Mouse (Mus musculus): ENCODE data around the gene Serpina3k. TPM values are rescaled to one million over a fixed set of nuclear protein-coding genes. Genes with fewer than 3 reads are reported as not detected.
"Not testable (repeated sequence)": the region's sequence is repeated elsewhere in the genome, so short reads cannot be mapped to it uniquely, and the experiment has no call there.

The Serpina3k gene
- polyA plus RNA-seq, 1 experiment from 2014 or later = not detected

DNA sequence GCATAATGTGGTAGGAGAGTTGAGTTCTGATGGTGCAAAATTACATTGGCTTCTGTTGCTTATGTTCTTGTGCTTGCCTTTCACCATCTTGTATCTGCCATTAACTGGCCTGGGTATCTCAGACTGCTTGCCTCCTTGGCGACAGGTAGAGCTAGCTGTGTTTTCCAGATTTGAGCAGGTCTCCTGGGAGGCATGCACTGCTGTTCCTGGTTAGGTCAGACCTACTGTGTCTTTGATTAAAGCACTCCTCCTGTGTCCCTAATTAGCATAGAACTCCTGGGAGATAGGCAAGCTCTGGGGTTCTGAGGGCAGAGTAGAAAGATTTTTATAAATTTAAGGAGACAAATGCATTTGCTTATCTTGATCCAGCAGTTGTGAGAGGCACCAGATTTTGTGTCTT is 6.6 kb upstream of the Serpina3k start:
- Histone ChIP-seq H3K4me2 (replicated peaks; ENCODE audit: low read depth) (no peak overlapping the region), H3K4me1 (replicated peaks; ENCODE audit: control insufficient read depth, insufficient read depth, low read length) (no peaks in the 10 kb centered on the region), H3K9me3 (ENCODE audit: control insufficient read depth) (no peaks in the 10 kb centered on the region), H3K27ac (ENCODE audit: low read depth, low read length) (no peak overlapping the region), H3K36me3 (ENCODE audit: control insufficient read depth, insufficient read depth) (no peaks in the 10 kb centered on the region), H3K9ac (ENCODE audit: low read depth, low read length) (no peak overlapping the region), H3K4me3 (ENCODE audit: low read depth, low read length) (no peak overlapping the region), H3K27me3 (replicated peaks; ENCODE audit: control insufficient read depth, insufficient read depth, low read length) (no peaks in the 10 kb centered on the region)
- TF ChIP-seq CTCF (IDR thresholded peaks at IDR 0.05; ENCODE audit: low read depth) = no peak
- no peak for ATAC-seq
- 58% methylated on average over 1 of the region's 1 CpGs for WGBS

DNA sequence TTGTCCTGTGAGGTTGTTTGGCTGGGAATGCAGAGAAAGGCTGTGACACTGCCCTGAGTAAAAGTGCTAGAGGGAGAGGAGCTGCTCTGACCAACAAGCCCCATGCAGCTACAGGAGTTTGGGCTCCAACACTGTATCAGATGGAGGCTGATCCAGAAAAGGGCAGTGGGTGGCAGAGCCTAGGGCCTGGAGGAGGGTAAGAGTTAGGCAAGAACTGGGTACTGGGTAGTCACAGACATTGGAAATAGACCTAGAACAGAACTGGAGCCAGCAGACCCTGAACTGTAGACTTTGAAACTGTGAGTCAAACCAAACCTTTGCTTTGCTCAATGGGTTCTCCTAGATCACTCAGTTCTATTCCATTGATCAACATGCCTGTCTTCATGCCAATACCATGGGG is 1.4 kb upstream of the Serpina3k start:
- not testable (repeated sequence) for H3K9me3 ChIP-seq (ENCODE audit: control insufficient read depth); ATAC-seq; H3K9ac ChIP-seq (ENCODE audit: low read depth, low read length); H3K36me3 ChIP-seq (ENCODE audit: control insufficient read depth, insufficient read depth); H3K4me2 ChIP-seq (replicated peaks; ENCODE audit: low read depth); H3K4me3 ChIP-seq (ENCODE audit: low read depth, low read length); H3K27me3 ChIP-seq (replicated peaks; ENCODE audit: control insufficient read depth, insufficient read depth, low read length); H3K27ac ChIP-seq (ENCODE audit: low read depth, low read length); H3K4me1 ChIP-seq (replicated peaks; ENCODE audit: control insufficient read depth, insufficient read depth, low read length)

DNA sequence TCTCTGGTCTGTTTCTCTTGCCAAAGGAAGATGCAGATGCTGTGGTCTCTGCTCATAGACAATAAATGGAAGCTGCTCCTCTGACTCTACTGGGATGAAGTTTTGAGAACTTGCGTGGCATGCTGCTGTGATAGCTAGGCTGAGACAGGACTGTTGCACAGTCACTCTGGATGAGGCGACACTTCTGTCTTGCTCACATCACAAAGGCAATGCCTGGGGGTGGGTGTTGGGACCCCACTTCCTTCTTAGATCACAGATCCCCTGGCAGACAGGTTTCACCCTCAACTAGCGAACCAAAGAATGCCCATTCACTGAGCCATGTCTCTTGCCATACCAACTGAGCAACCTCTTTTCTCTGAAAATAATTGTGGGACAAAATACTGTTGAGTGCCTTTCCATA is 419 bp downstream of the Serpina3k start:
- no peak overlapping the region for H3K27ac ChIP-seq (ENCODE audit: low read depth, low read length)
- no peaks in the 10 kb centered on the region for H3K9me3 ChIP-seq (ENCODE audit: control insufficient read depth)
- ATAC-seq = no peak
- no peak overlapping the region for H3K9ac ChIP-seq (ENCODE audit: low read depth, low read length)
- H3K36me3 ChIP-seq (ENCODE audit: control insufficient read depth, insufficient read depth) = no peaks in the 10 kb centered on the region
- 94% methylated on average over 3 of the region's 3 CpGs for WGBS
- TF ChIP-seq CTCF (IDR thresholded peaks at IDR 0.05; ENCODE audit: low read depth) = no peak
- H3K4me3 ChIP-seq (ENCODE audit: low read depth, low read length) = no peak overlapping the region
- H3K27me3 ChIP-seq (replicated peaks; ENCODE audit: control insufficient read depth, insufficient read depth, low read length) = no peaks in the 10 kb centered on the region
- no peaks in the 10 kb centered on the region for H3K4me1 ChIP-seq (replicated peaks; ENCODE audit: control insufficient read depth, insufficient read depth, low read length)
- no peak overlapping the region for H3K4me2 ChIP-seq (replicated peaks; ENCODE audit: low read depth)

DNA sequence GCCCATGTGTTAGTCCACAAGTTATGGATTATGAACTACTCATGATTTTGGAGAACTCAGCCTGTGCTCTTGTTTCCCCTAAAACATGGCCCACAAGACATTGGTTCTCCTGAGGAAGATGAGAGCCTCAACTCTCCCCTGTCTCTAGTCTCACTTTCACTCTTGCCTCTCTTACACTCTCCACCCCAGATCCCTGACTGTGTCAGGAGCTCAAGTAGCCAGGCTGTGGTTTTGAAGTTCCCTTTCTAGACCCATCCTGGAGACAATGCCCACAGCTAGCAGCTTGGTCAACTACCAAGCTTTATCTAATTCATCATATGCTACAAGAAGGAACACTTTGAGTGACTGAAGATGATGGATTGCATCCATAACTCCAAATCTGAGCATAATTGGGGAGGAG is 4.2 kb downstream of the Serpina3k start:
- H3K9me3 ChIP-seq (ENCODE audit: control insufficient read depth); ATAC-seq: not testable (repeated sequence)

DNA sequence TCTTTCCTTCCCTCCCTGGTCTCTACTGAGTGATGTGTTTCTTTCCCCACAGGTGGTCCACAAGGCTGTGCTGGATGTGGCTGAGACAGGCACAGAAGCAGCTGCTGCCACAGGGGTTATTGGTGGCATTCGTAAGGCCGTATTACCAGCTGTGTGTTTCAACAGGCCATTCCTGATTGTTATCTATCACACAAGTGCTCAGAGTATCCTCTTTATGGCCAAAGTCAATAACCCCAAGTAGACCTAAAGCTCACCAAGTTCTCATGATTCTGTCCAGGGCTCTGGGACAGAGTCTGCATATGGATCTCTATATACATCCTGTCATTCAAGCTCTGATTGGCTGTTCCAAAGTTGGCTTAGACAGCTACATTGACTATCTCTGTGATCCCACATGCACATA is 6.9 kb downstream of the Serpina3k start:
- no peak overlapping the region for H3K9ac ChIP-seq (ENCODE audit: low read depth, low read length)
- no peaks in the 10 kb centered on the region for H3K27me3 ChIP-seq (replicated peaks; ENCODE audit: control insufficient read depth, insufficient read depth, low read length)
- no peak for ATAC-seq
- no peak overlapping the region for H3K4me3 ChIP-seq (ENCODE audit: low read depth, low read length)
- no peak for TF ChIP-seq CTCF (IDR thresholded peaks at IDR 0.05; ENCODE audit: low read depth)
- no peaks in the 10 kb centered on the region for H3K4me1 ChIP-seq (replicated peaks; ENCODE audit: control insufficient read depth, insufficient read depth, low read length)
- 69% methylated on average over 2 of the region's 2 CpGs for WGBS
- no peak overlapping the region for H3K4me2 ChIP-seq (replicated peaks; ENCODE audit: low read depth)
- H3K36me3 ChIP-seq (ENCODE audit: control insufficient read depth, insufficient read depth) = no peaks in the 10 kb centered on the region
- no peak overlapping the region for H3K27ac ChIP-seq (ENCODE audit: low read depth, low read length)
- no peaks in the 10 kb centered on the region for H3K9me3 ChIP-seq (ENCODE audit: control insufficient read depth)

More for the DNA sequence above, 4.2 kb downstream of the Serpina3k start:
- H3K4me3 ChIP-seq (ENCODE audit: low read depth, low read length); H3K9ac ChIP-seq (ENCODE audit: low read depth, low read length); H3K27me3 ChIP-seq (replicated peaks; ENCODE audit: control insufficient read depth, insufficient read depth, low read length); H3K36me3 ChIP-seq (ENCODE audit: control insufficient read depth, insufficient read depth); H3K4me2 ChIP-seq (replicated peaks; ENCODE audit: low read depth); H3K27ac ChIP-seq (ENCODE audit: low read depth, low read length); H3K4me1 ChIP-seq (replicated peaks; ENCODE audit: control insufficient read depth, insufficient read depth, low read length): not testable (repeated sequence)

DNA sequence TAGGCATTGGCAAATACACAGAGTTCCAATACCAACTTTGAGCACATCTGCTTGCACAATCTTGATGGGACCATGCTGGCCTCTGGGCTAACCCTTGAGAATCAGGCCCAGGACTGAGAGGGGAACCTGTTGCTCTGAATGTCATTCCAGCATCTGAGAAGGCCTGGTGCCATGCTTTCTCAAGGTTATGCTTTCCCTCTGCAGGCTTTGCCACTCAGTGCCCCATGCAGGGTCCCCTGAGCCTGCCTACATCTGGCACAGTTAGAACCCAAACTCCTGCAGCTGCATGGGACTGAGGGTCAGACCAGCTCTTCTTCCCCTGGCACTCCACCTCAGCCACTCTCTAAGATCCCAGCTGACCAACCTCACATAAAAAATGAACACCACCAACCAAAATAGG is 7.4 kb downstream of the Serpina3k start:
- Histone ChIP-seq H3K4me2 (replicated peaks; ENCODE audit: low read depth) (no peak overlapping the region), H3K4me3 (ENCODE audit: low read depth, low read length) (no peak overlapping the region), H3K27me3 (replicated peaks; ENCODE audit: control insufficient read depth, insufficient read depth, low read length) (no peaks in the 10 kb centered on the region), H3K9me3 (ENCODE audit: control insufficient read depth) (no peaks in the 10 kb centered on the region), H3K27ac (ENCODE audit: low read depth, low read length) (no peak overlapping the region), H3K36me3 (ENCODE audit: control insufficient read depth, insufficient read depth) (no peaks in the 10 kb centered on the region), H3K9ac (ENCODE audit: low read depth, low read length) (no peak overlapping the region), H3K4me1 (replicated peaks; ENCODE audit: control insufficient read depth, insufficient read depth, low read length) (no peaks in the 10 kb centered on the region)
- no peak for ATAC-seq
- TF ChIP-seq CTCF (IDR thresholded peaks at IDR 0.05; ENCODE audit: low read depth) = no peak

DNA sequence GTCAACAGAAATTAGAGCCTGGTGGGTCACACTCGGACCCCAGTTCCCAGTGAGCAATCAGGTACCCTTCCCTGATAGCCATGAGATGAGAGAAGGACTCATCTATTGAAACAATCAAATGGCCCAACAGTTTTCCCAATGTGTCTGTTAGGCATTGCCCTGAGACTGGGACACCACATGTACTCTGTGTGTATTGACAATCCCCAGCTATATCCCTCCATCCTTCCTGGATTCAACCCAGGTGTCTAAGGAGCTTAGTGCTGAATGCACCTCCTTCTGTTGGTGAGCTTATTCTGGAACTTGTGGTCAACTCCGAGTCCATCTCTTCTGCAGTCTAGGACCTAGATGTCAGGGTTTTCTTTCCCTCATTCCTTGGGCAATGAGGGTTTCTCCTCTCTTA is 8.8 kb downstream of the Serpina3k start:
- WGBS = 78% methylated on average over 2 of the region's 2 CpGs
- no peak overlapping the region for H3K4me3 ChIP-seq (ENCODE audit: low read depth, low read length)
- no peak overlapping the region for H3K9ac ChIP-seq (ENCODE audit: low read depth, low read length)
- ATAC-seq = no peak
- H3K9me3 ChIP-seq (ENCODE audit: control insufficient read depth) = no peaks in the 10 kb centered on the region
- no peak overlapping the region for H3K4me2 ChIP-seq (replicated peaks; ENCODE audit: low read depth)
- no peak for TF ChIP-seq CTCF (IDR thresholded peaks at IDR 0.05; ENCODE audit: low read depth)
- no peaks in the 10 kb centered on the region for H3K27me3 ChIP-seq (replicated peaks; ENCODE audit: control insufficient read depth, insufficient read depth, low read length)
- no peaks in the 10 kb centered on the region for H3K36me3 ChIP-seq (ENCODE audit: control insufficient read depth, insufficient read depth)
- no peaks in the 10 kb centered on the region for H3K4me1 ChIP-seq (replicated peaks; ENCODE audit: control insufficient read depth, insufficient read depth, low read length)
- no peak overlapping the region for H3K27ac ChIP-seq (ENCODE audit: low read depth, low read length)
